In genomic region chr15:89309962-89310498, GRCm38 (mm10) we compare ENCODE assay signal across 7 mouse cellular contexts. TPM values are rescaled to one million over a fixed set of nuclear protein-coding genes. Genes with fewer than 3 reads are reported as not detected.
DNase-seq lines count a peak whose midpoint lies in the region; ATAC-seq lines count a peak whose summit lies in the region.

No protein-coding gene starts in this region.

- 0 out of 2 replicates have a peak overlapping the region, but pooled peaks have one; percentile 12 for H3K9ac ChIP-seq in neural tube, embryonic 13.5 days
- H3K9ac ChIP-seq in neural tube, embryonic 15.5 days (replicated peaks), result no peak overlapping the region

- no peaks in the 10 kb centered on the region for H3K9me3 ChIP-seq in neural tube, embryonic 13.5 days
- no peaks in the 10 kb centered on the region for H3K9me3 ChIP-seq in neural tube, embryonic 15.5 days (replicated peaks)

- no peaks in the 10 kb centered on the region for H3K27me3 ChIP-seq in neural tube, embryonic 13.5 days
- H3K27me3 ChIP-seq in neural tube, embryonic 15.5 days (replicated peaks), result no peaks in the 10 kb centered on the region

- no peak overlapping the region for H3K27ac ChIP-seq in neural tube, embryonic 13.5 days (replicated peaks)
- H3K27ac ChIP-seq in neural tube, embryonic 15.5 days (replicated peaks), result no peak overlapping the region

- no peak for ATAC-seq in neural tube, embryonic 13.5 days (ENCODE audit: low read depth)
- ATAC-seq in neural tube, embryonic 15.5 days (ENCODE audit: low FRiP score), result no peak

- peaks cover 24% of the 10 kb centered on the region for H3K36me3 ChIP-seq in neural tube, embryonic 13.5 days
- H3K36me3 ChIP-seq in neural tube, embryonic 15.5 days, result peaks cover 25% of the 10 kb centered on the region

- DNase-seq in cerebellum, adult 8-10 months, result peak; percentile 63
- DNase-seq in left cerebral cortex, adult 18-20 months (ENCODE audit: low spot score in 2 of 2), result peak; percentile 71 to 83
- DNase-seq in right cerebral cortex, postnatal 25 days, result peak; percentile 57
- DNase-seq in adipocyte (ENCODE audit: low spot score), result no peak
- no peak for DNase-seq in gastrocnemius, postnatal 4 days (ENCODE audit: low spot score in 2 of 2)

- WGBS in neural tube, embryonic 13.5 days, result 53% methylated on average over 6 of the region's 6 CpGs
- WGBS in neural tube, embryonic 15.5 days, result 54% methylated on average over 6 of the region's 6 CpGs

- peaks cover 64% of the 10 kb centered on the region for H3K4me1 ChIP-seq in neural tube, embryonic 13.5 days (replicated peaks)
- H3K4me1 ChIP-seq in neural tube, embryonic 15.5 days, result peaks cover 50% of the 10 kb centered on the region

- no peak overlapping the region for H3K4me3 ChIP-seq in neural tube, embryonic 13.5 days
- no peak overlapping the region for H3K4me3 ChIP-seq in neural tube, embryonic 15.5 days (replicated peaks)

- no peak overlapping the region for H3K4me2 ChIP-seq in neural tube, embryonic 13.5 days
- H3K4me2 ChIP-seq in neural tube, embryonic 15.5 days, result no peak overlapping the region; the same call in 1 of the 2 replicates

RNA-seq across cellular contexts. Expression of gene Sbf1, which starts 5.1 kb away (rescaled TPM):
- polyA plus RNA-seq in neural tube, embryonic 13.5 days (2015; fragmentation: Nextera tagmentation; extraction: Ambion mirVana), result 81.8 and 90.0 TPM in 2 replicates
- polyA plus RNA-seq in neural tube, embryonic 15.5 days (2015; fragmentation: Nextera tagmentation; extraction: Ambion mirVana), result 90.5 and 94.8 TPM in 2 replicates
- total RNA-seq in left cerebral cortex, adult 18-20 months (2021), result 100 to 1,000 TPM; 204 to 220 TPM
- 10 to 100 TPM; 69.4 to 73.9 TPM for total RNA-seq in gastrocnemius, postnatal 4 days (2021)

RNA-seq across cellular contexts. Expression of gene Adm2, which starts 12.5 kb away (rescaled TPM):
- not detected in 2 replicates for polyA plus RNA-seq in neural tube, embryonic 13.5 days (2015; fragmentation: Nextera tagmentation; extraction: Ambion mirVana)
- polyA plus RNA-seq in neural tube, embryonic 15.5 days (2015; fragmentation: Nextera tagmentation; extraction: Ambion mirVana), result 0.14 TPM in 1 of 2 replicates, not detected in the other
- total RNA-seq in left cerebral cortex, adult 18-20 months (2021), result not detected
- not detected for total RNA-seq in gastrocnemius, postnatal 4 days (2021)

RNA-seq across cellular contexts. Expression of gene Miox, which starts 24.2 kb away (rescaled TPM):
- not detected in 2 replicates for polyA plus RNA-seq in neural tube, embryonic 13.5 days (2015; fragmentation: Nextera tagmentation; extraction: Ambion mirVana)
- polyA plus RNA-seq in neural tube, embryonic 15.5 days (2015; fragmentation: Nextera tagmentation; extraction: Ambion mirVana), result not detected in 2 replicates
- not detected for total RNA-seq in left cerebral cortex, adult 18-20 months (2021)
- not detected for total RNA-seq in gastrocnemius, postnatal 4 days (2021)

RNA-seq across cellular contexts. Expression of gene Lmf2, which starts 45.4 kb away (rescaled TPM):
- 34.1 and 35.1 TPM in 2 replicates for polyA plus RNA-seq in neural tube, embryonic 13.5 days (2015; fragmentation: Nextera tagmentation; extraction: Ambion mirVana)
- polyA plus RNA-seq in neural tube, embryonic 15.5 days (2015; fragmentation: Nextera tagmentation; extraction: Ambion mirVana), result 30.6 and 33.7 TPM in 2 replicates
- total RNA-seq in left cerebral cortex, adult 18-20 months (2021), result 10 to 100 TPM; 17.8 to 21.2 TPM
- 10 to 100 TPM; 45.7 to 47.7 TPM for total RNA-seq in gastrocnemius, postnatal 4 days (2021)

RNA-seq across cellular contexts. Expression of gene Ncaph2, which starts 45.5 kb away (rescaled TPM):
- polyA plus RNA-seq in neural tube, embryonic 13.5 days (2015; fragmentation: Nextera tagmentation; extraction: Ambion mirVana), result 101 and 117 TPM in 2 replicates
- polyA plus RNA-seq in neural tube, embryonic 15.5 days (2015; fragmentation: Nextera tagmentation; extraction: Ambion mirVana), result 105 and 111 TPM in 2 replicates
- 100 to 1,000 TPM; 111 to 119 TPM for total RNA-seq in left cerebral cortex, adult 18-20 months (2021)
- total RNA-seq in gastrocnemius, postnatal 4 days (2021), result 10 to 100 TPM; 83.5 to 87.3 TPM

Comparison
In these comparisons a context has a peak if more than half of its experiments do, and no peak if none do; other contexts are left out.
1. DNase-seq: peak in cerebellum, adult 8-10 months (single experiment), left cerebral cortex, adult 18-20 months (2 of 2) and right cerebral cortex, postnatal 25 days (single experiment); none in adipocyte (single experiment) and gastrocnemius, postnatal 4 days (0 of 2).